Mouse (Mus musculus): ENCODE results near the gene Pkig. TPM values are rescaled to one million over a fixed set of nuclear protein-coding genes. Genes with fewer than 3 reads are reported as not detected.

Gene Pkig
- polyA plus RNA-seq (2017; shearing (Covaris generic)), result 3.5 TPM

GRCm38 (mm10) chr2:163657975-163658886, at the start of gene Pkig:
Gene Pkig (plus strand): TSS chr2:163658386.

GRCm38 (mm10) chr2:163644575-163645385, 13.4 kb upstream of the Pkig start, which contains the start of gene Serinc3:
Gene Serinc3 (minus strand): TSS chr2:163645131.

GRCm38 (mm10) chr2:163749647-163750611, 91.7 kb downstream of the Pkig start, which contains the start of gene Ada:
Gene Ada (minus strand): TSS chr2:163750239.

Other genes with a start within 250 kb of the Pkig start
- gene Oser1, start 233.7 kb upstream of the Pkig start, polyA plus RNA-seq (2017; shearing (Covaris generic)), result 196 TPM
- gene Gdap1l1, start 219.9 kb upstream of the Pkig start, polyA plus RNA-seq (2017; shearing (Covaris generic)), result not detected
- gene Fitm2, start 185.8 kb upstream of the Pkig start, polyA plus RNA-seq (2017; shearing (Covaris generic)), result 2.9 TPM
- not detected for gene R3hdml, start 166.1 kb upstream of the Pkig start, polyA plus RNA-seq (2017; shearing (Covaris generic))
- gene Hnf4a, start 151.6 kb upstream of the Pkig start, polyA plus RNA-seq (2017; shearing (Covaris generic)), result not detected
- gene Ttpal, start 56.1 kb upstream of the Pkig start, polyA plus RNA-seq (2017; shearing (Covaris generic)), result 44.4 TPM
- 507 TPM for gene Serinc3, start 13.3 kb upstream of the Pkig start, polyA plus RNA-seq (2017; shearing (Covaris generic))
- gene Ada, start 91.9 kb downstream of the Pkig start, polyA plus RNA-seq (2017; shearing (Covaris generic)), result 2.4 TPM
- gene Ccn5, start 162.5 kb downstream of the Pkig start, polyA plus RNA-seq (2017; shearing (Covaris generic)), result not detected
- gene Kcnk15, start 195.3 kb downstream of the Pkig start, polyA plus RNA-seq (2017; shearing (Covaris generic)), result not detected